Mouse (Mus musculus): ENCODE measurements at regions not wholly inside any gene's neighbourhood (a gene's known extent, or its start where the extent isn't known, plus 50 kb on each side); places are given as distances from the start of the nearest gene placed in this dataset.
A peak's percentile ranks its signal among the peaks of the same experiment; 100 is the strongest.
"Not testable (repeated sequence)": the region's sequence is repeated elsewhere in the genome, so short reads cannot be mapped to it uniquely, and the experiment has no call there.

GRCm38 (mm10) chr7:73827549-73827948 is 87.4 kb downstream of the Fam174b start:
- DNase-seq = no peak

- no peak for DNase-seq
Measured at GRCm38 (mm10) chr7:73830581-73830980, 90.5 kb downstream of the Fam174b start.

GRCm38 (mm10) chr7:73840381-73840780 is 100.3 kb downstream of the Fam174b start:
- no peak for DNase-seq

GRCm38 (mm10) chr7:73852184-73852583 is 112.1 kb downstream of the Fam174b start:
- no peak for DNase-seq

- not testable (repeated sequence) for DNase-seq
Measured at GRCm38 (mm10) chr7:73853296-73853950, 113.3 kb downstream of the Fam174b start.

- peak; percentile 3 for DNase-seq
Measured at GRCm38 (mm10) chr7:73855489-73855888, 115.4 kb downstream of the Fam174b start.

- DNase-seq = no peak
Measured at GRCm38 (mm10) chr7:73856908-73857307, 116.8 kb downstream of the Fam174b start.

- no peak for DNase-seq
Measured at GRCm38 (mm10) chr7:73865086-73865485, 125.0 kb downstream of the Fam174b start.

- no peak for DNase-seq
Measured at GRCm38 (mm10) chr7:73872181-73872580, 132.1 kb downstream of the Fam174b start.

- DNase-seq = no peak
Measured at GRCm38 (mm10) chr7:73881252-73882042, 132.0 kb downstream of the St8sia2 start.

GRCm38 (mm10) chr7:73886152-73886551 is 127.3 kb downstream of the St8sia2 start:
- no peak for DNase-seq
